Mouse (Mus musculus) regulatory T cell (primary cell): Measurements from ENCODE around the gene Zfp36.

ENCODE experiments used
- in situ Hi-C: fragments of 300-600 bp; cut with MboI, MseI; formaldehyde crosslinking; loops from one replicate; pipeline ENCODE4 v1.15.1; 2025; ENCODE audit warnings: high pct_unique_total_duplicates

Zfp36 gene

GRCm38 (mm10) chr7:28370977-28371513, 9.0 kb downstream of the Zfp36 start:
- in situ Hi-C loops, result no loop called here

- in situ Hi-C loops, result no loop called here
Observed at GRCm38 (mm10) chr7:28370051-28370450, 10.0 kb downstream of the Zfp36 start.

GRCm38 (mm10) chr7:28368276-28368920, 11.7 kb downstream of the Zfp36 start:
- in situ Hi-C loops, result no loop called here

GRCm38 (mm10) chr7:28367663-28368275, 12.3 kb downstream of the Zfp36 start:
- in situ Hi-C loops, result no loop called here

- in situ Hi-C loops, result no loop called here
Observed at GRCm38 (mm10) chr7:28362441-28363060, 17.5 kb downstream of the Zfp36 start.

- in situ Hi-C loops, result no loop called here
Observed at GRCm38 (mm10) chr7:28361647-28362341, 18.3 kb downstream of the Zfp36 start.

- in situ Hi-C loops, result no loop called here
Observed at GRCm38 (mm10) chr7:28360291-28360690, 19.8 kb downstream of the Zfp36 start.

- in situ Hi-C loops, result no loop called here
Observed at GRCm38 (mm10) chr7:28359854-28360253, 20.2 kb downstream of the Zfp36 start.

GRCm38 (mm10) chr7:28358431-28358830, 21.6 kb downstream of the Zfp36 start:
- in situ Hi-C loops, result no loop called here

GRCm38 (mm10) chr7:28357984-28358383, 22.1 kb downstream of the Zfp36 start:
- in situ Hi-C loops, result no loop called here

- in situ Hi-C loops, result no loop called here
Observed at GRCm38 (mm10) chr7:28356981-28357380, 23.1 kb downstream of the Zfp36 start.

GRCm38 (mm10) chr7:28355221-28355620, 24.8 kb downstream of the Zfp36 start:
- in situ Hi-C loops, result no loop called here

- in situ Hi-C loops, result no loop called here
Observed at GRCm38 (mm10) chr7:28354596-28354995, 25.5 kb downstream of the Zfp36 start.

- in situ Hi-C loops, result no loop called here
Observed at GRCm38 (mm10) chr7:28354113-28354581, 25.9 kb downstream of the Zfp36 start.

GRCm38 (mm10) chr7:28353267-28353666, 26.8 kb downstream of the Zfp36 start:
- in situ Hi-C loops, result no loop called here

- in situ Hi-C loops, result no loop called here
Observed at GRCm38 (mm10) chr7:28351676-28352191, 28.3 kb downstream of the Zfp36 start.

GRCm38 (mm10) chr7:28350155-28350883, 29.7 kb downstream of the Zfp36 start, which contains the start of gene Rps16:
Gene Rps16 (plus strand): TSS chr7:28350652.
- in situ Hi-C loops, result no loop called here

GRCm38 (mm10) chr7:28348601-28349000, 31.5 kb downstream of the Zfp36 start:
- in situ Hi-C loops, result no loop called here

GRCm38 (mm10) chr7:28347746-28348145, 32.3 kb downstream of the Zfp36 start:
- in situ Hi-C loops, result no loop called here

- in situ Hi-C loops, result no loop called here
Observed at GRCm38 (mm10) chr7:28344637-28345036, 35.4 kb downstream of the Zfp36 start.

GRCm38 (mm10) chr7:28341381-28341780, 38.7 kb downstream of the Zfp36 start:
- in situ Hi-C loops, result no loop called here
